Mouse (Mus musculus) forebrain, postnatal 0 days (tissue): ENCODE measurements at regions not wholly inside any gene's neighbourhood (a gene's known extent, or its start where the extent isn't known, plus 50 kb on each side); places are given as distances from the start of the nearest gene placed in this dataset.

Source experiments
- ATAC-seq: fragments of 200-750 bp; cut with Nextera tagmentation; 2 replicates; pipeline ENCODE4 v1.8.0; 2017; ENCODE audit warnings: mild to moderate bottlenecking, moderate library complexity
- DNase-seq: peaks from one replicate; pipeline ENCODE4 v3.0.0-alpha.2; 2015
- H3K27ac ChIP-seq: fragments of 300-500 bp; sonication (generic); 2 replicates; pipeline ENCODE4 v1.5.1; 2014; ENCODE audit warnings: low read depth, mild to moderate bottlenecking, antibody characterized with exemption, low read length, moderate library complexity, mixed read lengths
- H3K27me3 ChIP-seq: fragments of 300-500 bp; sonication (generic); 2 replicates; pipeline ENCODE4 v1.6.1; 2014; ENCODE audit warnings: mild to moderate bottlenecking, low read length, mixed read lengths; ENCODE audit not compliant: insufficient read depth
- H3K36me3 ChIP-seq: fragments of 300-500 bp; sonication (generic); 2 replicates; pipeline ENCODE4 v1.6.1; 2014; ENCODE audit warnings: mild to moderate bottlenecking, moderate library complexity; ENCODE audit not compliant: insufficient read depth
- H3K4me1 ChIP-seq: fragments of 300-500 bp; sonication (generic); 2 replicates; pipeline ENCODE4 v1.6.1; 2014; ENCODE audit warnings: antibody characterized with exemption; ENCODE audit not compliant: insufficient read depth
- H3K4me2 ChIP-seq: fragments of 300-500 bp; sonication (generic); 2 replicates; pipeline ENCODE4 v1.6.1; 2014; ENCODE audit warnings: low read depth, mild to moderate bottlenecking, moderate library complexity
- H3K4me3 ChIP-seq: fragments of 300-500 bp; sonication (generic); 2 replicates; pipeline ENCODE4 v1.5.1; 2014; ENCODE audit warnings: low read depth, low read length, mixed read lengths
- H3K9ac ChIP-seq: fragments of 300-500 bp; sonication (generic); 2 replicates; pipeline ENCODE4 v1.6.1; 2014; ENCODE audit warnings: mild to moderate bottlenecking
- H3K9me3 ChIP-seq: fragments of 300-500 bp; sonication (generic); 2 replicates; pipeline ENCODE4 v1.6.1; 2016; ENCODE audit warnings: low read length
- CTCF ChIP-seq: sonication (generic); IDR thresholded peaks from 2 replicates; pipeline ENCODE4 v1.5.1; 2016; ENCODE audit warnings: antibody characterized with exemption, control low read depth, low read depth
- WGBS: fragments of 180-500 bp; shearing (Covaris S2); extraction: QIAGEN DNeasy Blood & Tissue Kit; methylation state at CpG from one replicate; pipeline ENCODE4 v1.1.7; 2014; 5-methylcytosine and 5-hydroxymethylcytosine counted together

DNA sequence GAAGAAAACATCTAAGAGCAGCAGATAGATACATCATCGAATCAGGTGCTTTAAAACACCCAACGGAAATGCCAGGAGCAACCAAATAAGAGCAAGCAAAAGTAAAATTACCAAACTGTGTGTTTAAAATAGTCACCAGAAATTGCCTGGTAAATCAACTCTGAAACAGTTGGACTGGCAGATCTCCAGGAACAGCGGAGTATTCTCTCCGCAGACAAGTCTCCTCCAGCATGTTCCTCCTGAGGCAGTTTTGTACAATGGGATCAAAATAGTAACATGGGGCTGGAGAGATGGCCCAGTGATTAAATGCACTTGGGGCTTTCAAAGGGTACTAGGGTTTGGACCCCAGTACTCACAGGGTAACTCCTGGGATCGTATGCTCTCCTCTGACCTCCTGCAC, 1374.4 kb downstream of the Basp1 start:
- H3K4me3 ChIP-seq, result no peak overlapping the region
- ATAC-seq, result no peak

GRCm38 (mm10) chr15:24022137-24022536, 1391.4 kb downstream of the Basp1 start:
- ATAC-seq (no peak), DNase-seq (no peak)
- Histone ChIP-seq H3K9me3 (no peaks in the 10 kb centered on the region), H3K4me2 (no peak overlapping the region), H3K4me1 (no peaks in the 10 kb centered on the region), H3K36me3 (no peaks in the 10 kb centered on the region), H3K27me3 (no peaks in the 10 kb centered on the region), H3K9ac (no peak overlapping the region), H3K27ac (no peak overlapping the region), H3K4me3 (no peak overlapping the region)
- no peak for TF ChIP-seq CTCF

More for the DNA sequence above, 1374.4 kb downstream of the Basp1 start:
- Histone ChIP-seq H3K36me3 (no peaks in the 10 kb centered on the region), H3K4me1 (no peaks in the 10 kb centered on the region), H3K27me3 (no peaks in the 10 kb centered on the region), H3K9me3 (no peaks in the 10 kb centered on the region), H3K4me2 (no peak overlapping the region), H3K27ac (no peak overlapping the region), H3K9ac (no peak overlapping the region)
- peak; percentile 5 for DNase-seq
- TF ChIP-seq CTCF, result no peak
- 71% methylated on average over 5 of the region's 5 CpGs for WGBS

DNA sequence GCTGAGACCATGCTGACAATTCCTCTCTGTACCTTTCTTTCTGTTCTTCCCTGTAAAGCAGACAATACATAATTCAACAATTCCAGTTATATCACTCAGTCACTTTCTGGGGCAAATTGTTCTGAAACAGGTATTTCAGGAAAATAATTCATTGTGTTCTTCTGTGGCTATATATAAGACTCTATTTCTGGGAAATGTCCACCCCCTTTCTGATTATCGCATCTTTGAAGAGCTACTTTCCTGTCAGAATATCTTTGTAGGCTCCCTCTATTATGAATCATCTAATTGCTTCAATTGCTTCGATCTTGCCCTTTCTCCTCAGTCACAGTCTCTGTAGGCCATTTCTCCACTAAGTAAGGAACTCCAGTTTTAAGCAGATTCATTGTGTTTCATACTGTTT, 1408.9 kb downstream of the Basp1 start:
- H3K9ac ChIP-seq, result no peak overlapping the region
- no peak overlapping the region for H3K27ac ChIP-seq
- no peak overlapping the region for H3K4me3 ChIP-seq
- H3K27me3 ChIP-seq, result no peaks in the 10 kb centered on the region
- H3K36me3 ChIP-seq, result no peaks in the 10 kb centered on the region
- 81% methylated on average over 2 of the region's 2 CpGs for WGBS
- no peaks in the 10 kb centered on the region for H3K4me1 ChIP-seq
- H3K9me3 ChIP-seq, result no peaks in the 10 kb centered on the region
- H3K4me2 ChIP-seq, result no peak overlapping the region
- TF ChIP-seq CTCF, result no peak
- no peak for DNase-seq
- no peak for ATAC-seq

DNA sequence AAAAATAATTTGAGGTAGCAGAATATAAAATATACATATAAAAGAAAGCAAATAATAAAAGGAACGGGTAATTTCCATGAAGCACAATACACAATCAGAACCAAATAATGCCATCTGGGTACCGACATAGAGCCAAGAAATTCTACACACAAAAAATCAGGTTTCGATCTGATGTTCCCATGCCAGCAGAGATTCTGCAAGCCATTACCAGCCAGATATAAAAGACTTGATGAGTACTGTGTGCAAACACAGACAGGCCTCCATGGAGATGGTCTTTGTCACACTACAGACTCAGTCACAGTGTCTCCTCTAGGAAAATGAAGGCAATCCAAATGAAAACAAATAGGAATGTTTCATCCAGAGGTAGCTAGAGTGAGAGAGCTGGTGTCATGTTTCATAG, 1430.7 kb downstream of the Cdh18 start:
- no peaks in the 10 kb centered on the region for H3K4me1 ChIP-seq
- H3K27ac ChIP-seq, result no peak overlapping the region
- no peak overlapping the region for H3K9ac ChIP-seq
- H3K4me3 ChIP-seq, result no peak overlapping the region
- H3K9me3 ChIP-seq, result no peaks in the 10 kb centered on the region
- H3K36me3 ChIP-seq, result no peaks in the 10 kb centered on the region
- no peaks in the 10 kb centered on the region for H3K27me3 ChIP-seq
- WGBS, result 66% methylated on average over 3 of the region's 3 CpGs
- DNase-seq (peak; percentile 16), ATAC-seq (0 out of 2 replicates have a peak, but pooled peaks have one; percentile 27)
- H3K4me2 ChIP-seq, result no peak overlapping the region
- TF ChIP-seq CTCF, result no peak
